Mouse (Mus musculus): ENCODE measurements around the gene Ubac2.
"Not testable (repeated sequence)": the region's sequence is repeated elsewhere in the genome, so short reads cannot be mapped to it uniquely, and the experiment has no call there.

Gene Ubac2

GRCm38 (mm10) chr14:122048816-122049215 is 170.4 kb downstream of the Ubac2 start:
- DNase-seq (ENCODE audit: low spot score): no peak

DNA sequence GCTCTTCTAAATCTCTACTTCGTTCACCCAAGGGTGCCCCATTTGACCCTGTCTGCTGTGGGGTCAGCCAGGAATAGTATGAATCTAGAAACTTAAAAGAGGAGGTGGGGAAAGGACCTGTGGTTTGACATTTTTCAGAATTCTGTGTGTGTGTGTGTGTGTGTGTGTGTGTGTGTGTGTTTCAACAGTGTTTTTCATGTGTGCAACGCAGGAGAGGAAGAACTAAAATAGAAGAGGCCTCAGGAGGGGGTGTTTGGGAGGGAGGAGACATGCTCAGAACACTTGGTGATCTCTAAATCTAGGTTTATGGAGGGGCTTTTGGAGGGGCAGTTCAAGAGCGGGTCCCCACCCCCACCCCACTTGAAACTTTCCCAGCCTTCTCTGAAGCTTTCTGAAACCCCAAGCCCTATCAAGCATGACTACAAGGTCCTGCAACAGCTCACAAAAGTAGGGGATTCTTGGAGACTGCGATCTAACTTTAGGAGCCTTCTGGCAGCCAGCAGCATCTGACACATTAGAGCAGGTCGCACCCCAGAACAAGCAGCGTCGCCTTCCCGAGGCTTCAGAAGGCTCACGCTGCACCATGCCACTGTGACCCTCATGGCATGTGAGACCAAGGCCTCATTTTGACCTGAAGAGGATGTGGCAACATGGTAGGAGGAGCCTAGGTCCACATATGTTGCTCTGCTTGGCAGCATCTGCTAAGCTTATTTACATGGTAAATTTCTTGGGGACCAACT is 174.6 kb downstream of the Ubac2 start:
- DNase-seq (ENCODE audit: low spot score): no peak

DNA sequence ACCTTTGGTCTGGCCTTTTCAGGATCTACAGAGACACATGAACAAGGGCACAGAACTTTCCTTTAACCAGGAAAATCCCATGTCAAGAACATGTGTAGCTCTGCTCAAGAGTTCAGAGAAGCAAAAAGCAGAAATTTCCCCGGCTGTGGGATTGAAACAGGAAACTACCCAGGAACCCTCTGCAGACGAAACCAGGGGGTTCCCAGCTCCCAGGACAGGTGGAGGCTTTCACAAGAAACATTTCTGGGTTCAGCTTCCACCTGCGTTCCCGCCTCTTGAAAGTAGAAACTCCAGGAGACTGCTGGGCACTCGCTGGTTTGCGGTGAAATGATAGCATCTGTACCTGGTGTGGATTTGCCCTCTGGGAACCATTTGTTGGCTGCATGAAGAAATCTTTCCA is 178.5 kb downstream of the Ubac2 start:
- DNase-seq (ENCODE audit: low spot score): no peak

DNA sequence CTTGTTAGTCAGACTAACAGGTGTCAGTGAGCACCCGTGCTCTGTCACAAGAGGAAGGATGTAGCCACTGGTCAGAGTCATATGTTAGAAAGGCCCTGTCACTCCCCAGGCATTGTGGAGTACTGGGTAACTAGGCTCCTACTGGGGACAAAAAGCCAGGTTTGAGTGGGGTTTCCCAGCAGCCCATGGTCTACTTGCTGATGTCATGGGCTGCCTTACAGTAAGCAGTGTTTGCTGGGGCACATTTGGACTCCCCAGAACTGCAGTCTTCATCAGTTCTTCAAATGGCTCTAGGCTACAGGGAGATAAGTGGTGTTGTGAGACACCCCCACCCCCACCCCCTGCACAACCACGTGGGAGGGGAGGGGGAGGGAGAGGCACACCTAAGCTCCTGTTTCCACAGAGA is 179.5 kb downstream of the Ubac2 start:
- no peak for DNase-seq (ENCODE audit: low spot score)

- DNase-seq (ENCODE audit: low spot score): peak; percentile 38
Observed at GRCm38 (mm10) chr14:122060642-122061041, 182.2 kb downstream of the Ubac2 start.

- DNase-seq (ENCODE audit: low spot score): no peak
Observed at GRCm38 (mm10) chr14:122061376-122061775, 183.0 kb downstream of the Ubac2 start.

DNA sequence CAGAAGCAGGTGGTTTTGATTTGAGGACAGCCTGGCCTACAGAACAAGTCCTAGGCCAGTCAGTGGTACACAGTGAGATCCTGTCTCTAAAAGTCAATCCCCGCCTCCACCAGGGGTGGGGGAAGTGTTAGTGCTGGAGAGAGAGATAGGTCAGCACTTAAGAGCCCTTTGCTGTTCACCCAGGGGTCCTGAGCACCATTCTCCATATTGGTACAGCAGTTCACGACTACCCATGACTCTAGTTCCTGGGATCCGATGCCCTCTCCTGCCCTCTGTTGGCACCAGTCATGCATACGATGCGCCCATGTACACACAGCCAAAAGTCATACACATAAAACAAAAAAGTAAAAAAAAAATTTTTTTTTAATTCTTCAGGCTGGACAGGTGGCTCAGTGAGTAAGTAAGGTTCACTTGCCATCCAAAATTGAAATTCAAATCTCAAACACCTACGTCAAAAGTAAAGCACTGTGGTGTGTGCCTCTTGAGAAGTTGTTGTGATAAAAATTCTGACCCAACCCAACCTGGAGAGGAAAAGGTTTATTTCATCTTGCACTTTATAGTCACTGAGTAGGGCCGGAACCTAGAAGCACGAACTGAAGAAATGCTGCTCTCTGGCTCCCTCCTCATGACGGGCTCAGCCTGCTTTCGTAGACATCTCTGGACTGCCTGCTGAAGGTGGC is 184.1 kb downstream of the Ubac2 start:
- DNase-seq (ENCODE audit: low spot score): no peak

GRCm38 (mm10) chr14:122063599-122063998 is 185.2 kb downstream of the Ubac2 start:
- DNase-seq (ENCODE audit: low spot score): no peak

- peak; percentile 24 for DNase-seq (ENCODE audit: low spot score)
Observed at GRCm38 (mm10) chr14:122064519-122064918, 186.1 kb downstream of the Ubac2 start.

DNA sequence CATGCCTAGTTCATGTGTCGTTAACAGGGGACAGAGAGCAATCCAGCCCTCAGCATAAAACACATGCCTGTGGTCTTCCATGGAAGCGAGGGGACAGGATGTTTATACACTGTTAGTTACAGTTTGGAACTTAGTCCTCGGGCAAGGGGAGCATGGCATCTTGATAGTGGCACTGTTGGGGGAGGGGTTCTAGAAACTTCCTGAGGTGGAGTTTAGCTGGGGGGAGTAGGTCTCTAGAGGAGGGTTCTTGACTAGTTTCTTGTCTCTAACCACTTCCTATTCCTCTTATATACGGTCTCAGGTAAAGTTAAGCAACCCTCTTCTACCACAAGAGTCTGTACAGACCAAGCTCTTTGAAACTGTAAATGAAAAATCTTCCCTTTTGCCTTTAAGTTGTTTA is 187.8 kb downstream of the Ubac2 start:
- DNase-seq (ENCODE audit: low spot score): no peak

GRCm38 (mm10) chr14:122068036-122068435 is 189.6 kb downstream of the Ubac2 start:
- not testable (repeated sequence) for DNase-seq (ENCODE audit: low spot score)

DNA sequence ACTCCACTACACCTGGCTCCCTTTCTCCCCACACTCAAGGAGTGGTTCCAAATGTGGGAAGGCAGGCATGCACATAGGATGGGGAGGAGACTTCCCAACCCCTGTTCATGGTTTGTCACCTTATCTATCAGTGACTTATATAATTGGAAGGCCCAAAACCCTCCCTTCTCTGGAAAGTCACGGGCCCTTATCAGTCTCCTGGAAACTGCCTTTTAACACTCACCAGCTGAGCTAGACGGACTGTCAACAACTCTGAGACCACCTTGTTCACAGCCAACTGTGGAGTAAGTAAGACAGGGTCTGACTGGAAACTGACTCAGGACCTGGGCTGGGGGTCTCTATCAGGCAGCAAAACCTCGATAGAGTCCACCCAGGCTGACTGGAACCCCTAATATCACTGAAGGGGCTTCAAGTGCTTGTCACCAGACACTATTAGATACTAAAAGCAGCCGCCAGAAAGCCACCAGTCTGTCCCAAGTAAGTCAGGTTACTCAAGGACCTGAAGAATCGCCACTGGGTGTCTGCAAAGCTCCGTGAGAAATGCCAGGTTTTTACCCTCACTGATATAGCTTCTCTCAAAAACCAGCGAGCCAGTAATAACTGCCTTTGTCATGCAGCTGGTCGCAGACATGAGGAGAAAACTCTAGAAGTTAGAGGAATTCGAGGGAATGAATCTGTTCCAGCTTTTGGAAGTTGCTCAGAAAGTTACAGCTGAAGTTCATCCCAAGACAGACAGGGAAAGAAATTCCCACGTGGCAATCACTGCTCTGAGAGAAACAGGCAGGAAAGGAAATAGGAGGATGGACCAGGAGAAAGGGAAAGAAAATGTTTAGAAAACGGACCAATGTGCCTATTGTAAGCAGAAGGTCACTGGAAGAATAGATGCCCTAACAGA is 190.6 kb downstream of the Ubac2 start:
- no peak for DNase-seq (ENCODE audit: low spot score)

GRCm38 (mm10) chr14:122069948-122070347 is 191.5 kb downstream of the Ubac2 start:
- DNase-seq (ENCODE audit: low spot score): no peak
